Mouse (Mus musculus) CD4-positive, CD25-positive, alpha-beta regulatory T cell, adult 4 months (primary cell): Measurements from ENCODE around the gene Tspyl3. TPM values are rescaled to one million over a fixed set of nuclear protein-coding genes. Genes with fewer than 3 reads are reported as not detected.
"Not testable (repeated sequence)": the region's sequence is repeated elsewhere in the genome, so short reads cannot be mapped to it uniquely, and the experiment has no call there.

Source experiments
- ATAC-seq: one replicate; pipeline ENCODE4 v1.8.0; 2017
- polyA plus RNA-seq, 2 experiments: library from polyadenylated mRNA; unstranded; fragments of 100-300 nt; shearing (Covaris generic); gene quantifications; one replicate each; pipeline ENCODE4 v1.2.1; 2017

Tspyl3 gene
- polyA plus RNA-seq: 10 to 100 TPM; 23.8 to 25.2 TPM

DNA sequence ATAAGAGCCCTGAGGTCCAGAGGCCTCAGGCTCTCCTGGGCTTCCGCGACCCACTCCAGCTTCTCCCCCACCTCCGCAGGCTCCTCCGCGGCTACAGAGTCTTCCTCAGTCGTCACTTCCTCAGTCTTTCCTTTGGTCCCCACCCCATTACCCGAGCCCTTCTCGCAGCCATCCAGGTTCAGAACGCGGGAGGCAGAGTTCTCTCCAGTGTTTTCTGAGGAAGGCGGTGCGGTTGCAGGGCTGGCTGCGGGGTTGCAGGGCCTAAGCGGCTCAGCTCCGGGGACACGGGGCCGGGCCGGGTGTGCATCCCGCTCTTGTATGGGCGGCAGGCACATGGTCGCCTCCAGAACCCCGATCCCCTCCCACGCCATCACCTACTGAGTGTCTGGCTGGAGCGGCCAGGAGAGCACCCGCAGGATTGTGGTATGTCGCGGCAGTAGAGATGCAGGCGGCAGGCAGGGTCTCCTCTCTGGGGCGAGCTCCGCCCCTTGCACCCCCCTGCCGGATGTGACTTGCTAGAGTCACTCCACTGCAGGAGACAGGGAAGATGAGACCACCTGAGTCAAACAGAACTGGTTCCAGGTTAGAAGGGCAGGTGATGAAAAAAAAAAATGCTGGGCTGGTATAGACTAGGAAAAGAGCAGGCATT is at the start of gene Tspyl3:
TSS of gene Tspyl3 (minus strand) at position 496 of the 649 bp plus-strand sequence.
- peak; percentile 86 for ATAC-seq

DNA sequence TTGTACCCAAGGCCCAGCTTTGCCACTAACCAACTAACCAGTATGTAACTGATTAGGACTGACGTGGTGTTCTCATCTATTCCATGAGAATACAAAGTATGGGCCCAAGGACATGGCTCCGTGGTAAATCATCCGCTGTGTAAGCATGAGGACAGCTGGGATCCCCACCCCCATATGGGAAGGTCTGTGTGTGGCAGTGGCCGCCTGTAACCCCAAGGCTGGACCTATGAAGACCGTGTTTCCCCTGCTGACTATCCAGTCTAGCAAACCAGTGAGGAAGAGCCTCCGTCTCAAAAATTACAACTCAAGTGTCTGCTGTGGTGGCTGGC is 49.6 kb upstream of the Tspyl3 start:
- no peak for ATAC-seq

DNA sequence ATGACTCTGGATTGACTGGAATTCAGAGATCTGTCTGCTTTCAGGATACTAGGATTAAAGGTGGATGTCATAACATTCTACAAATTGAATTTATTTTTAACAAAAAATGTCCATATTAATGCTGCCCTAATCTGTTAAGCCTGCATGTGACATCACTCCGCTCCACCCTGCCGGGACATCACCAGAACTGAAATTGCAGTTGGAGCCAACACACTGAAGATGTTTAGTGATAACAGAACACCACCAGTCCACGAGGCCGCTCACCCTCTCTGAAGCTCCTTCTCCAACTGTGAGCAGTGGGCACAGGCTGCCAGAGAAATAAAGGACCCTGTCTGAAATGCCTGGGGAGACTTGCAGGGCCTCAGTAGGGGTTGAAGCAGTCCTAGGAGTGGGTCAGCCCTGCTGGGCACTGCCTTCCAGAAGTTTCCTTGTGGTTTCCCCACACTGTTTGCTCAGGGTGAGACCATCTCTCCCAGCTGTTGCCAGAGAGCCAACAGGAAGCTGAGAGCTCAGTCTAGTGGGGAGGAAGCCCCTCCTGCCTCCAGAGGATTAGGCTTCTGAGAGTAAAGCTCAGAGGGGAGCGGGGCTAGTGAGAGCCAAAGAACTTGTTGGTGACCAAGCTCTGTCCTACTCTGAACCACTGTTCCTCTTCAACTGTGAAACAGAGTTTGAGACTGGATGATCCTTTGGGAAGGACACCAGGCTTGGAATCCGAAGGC is 49.1 kb upstream of the Tspyl3 start:
- ATAC-seq: not testable (repeated sequence)

DNA sequence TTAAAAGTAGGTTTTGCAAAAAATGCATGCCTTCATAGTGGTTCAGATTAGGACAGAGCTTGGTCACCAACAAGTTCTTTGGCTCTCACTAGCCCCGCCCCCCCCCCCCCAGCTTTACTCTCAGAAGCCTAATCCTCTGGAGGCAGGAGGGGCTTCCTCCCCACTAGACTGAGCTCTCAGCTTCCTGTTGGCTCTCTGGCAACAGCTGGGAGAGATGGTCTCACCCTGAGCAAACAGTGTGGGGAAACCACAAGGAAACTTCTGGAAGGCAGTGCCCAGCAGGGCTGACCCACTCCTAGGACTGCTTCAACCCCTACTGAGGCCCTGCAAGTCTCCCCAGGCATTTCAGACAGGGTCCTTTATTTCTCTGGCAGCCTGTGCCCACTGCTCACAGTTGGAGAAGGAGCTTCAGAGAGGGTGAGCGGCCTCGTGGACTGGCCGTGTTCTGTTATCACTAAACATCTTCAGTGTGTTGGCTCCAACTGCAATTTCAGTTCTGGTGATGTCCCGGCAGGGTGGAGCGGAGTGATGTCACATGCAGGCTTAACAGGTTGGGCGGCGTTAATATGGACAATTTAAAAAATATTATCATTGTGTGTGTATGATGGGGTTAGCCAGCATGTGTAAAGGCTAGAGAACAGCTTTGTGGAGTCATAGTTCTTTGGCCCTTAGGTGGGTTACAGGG is 45.1 kb upstream of the Tspyl3 start:
- not testable (repeated sequence) for ATAC-seq

DNA sequence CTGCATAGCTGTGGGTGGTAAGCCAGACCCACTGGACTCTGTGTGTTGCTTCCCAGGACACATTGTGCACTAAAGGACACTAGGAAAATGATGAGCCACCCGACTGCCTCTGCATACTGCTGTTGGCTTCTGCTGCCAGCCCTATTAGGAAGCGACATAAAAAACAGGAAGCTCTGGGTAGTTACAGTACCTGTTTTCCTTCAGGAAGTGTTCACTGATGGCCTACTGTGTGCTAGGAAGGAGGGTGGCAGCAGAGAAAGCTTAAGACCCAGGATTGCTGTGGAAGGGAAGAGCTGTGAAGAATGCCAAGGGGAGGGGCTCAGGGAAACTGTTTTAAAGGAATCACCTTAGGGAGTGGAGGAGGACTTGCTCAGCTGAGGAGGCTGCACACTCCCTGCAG is 42.1 kb upstream of the Tspyl3 start:
- ATAC-seq: no peak

DNA sequence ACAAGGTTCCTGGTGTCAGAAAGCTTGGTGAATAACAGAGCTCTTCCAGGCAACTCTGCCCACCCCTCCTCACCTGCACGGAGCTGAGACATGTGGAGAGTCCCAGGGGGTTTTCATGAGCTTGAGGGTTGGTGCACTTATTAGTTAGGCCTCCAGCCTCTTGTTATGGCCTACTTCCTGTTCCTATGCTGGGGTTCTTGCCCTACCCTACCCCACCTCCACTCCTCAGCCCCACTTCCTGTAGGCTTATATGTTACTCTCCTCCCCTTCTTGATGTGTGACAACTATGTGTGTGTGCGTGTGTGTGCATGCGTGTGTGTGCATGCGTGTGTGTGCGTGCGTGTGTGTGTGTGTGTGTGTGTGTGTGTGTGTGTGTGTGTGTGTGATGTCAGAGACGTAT is 37.8 kb upstream of the Tspyl3 start:
- ATAC-seq: peak; percentile 96

DNA sequence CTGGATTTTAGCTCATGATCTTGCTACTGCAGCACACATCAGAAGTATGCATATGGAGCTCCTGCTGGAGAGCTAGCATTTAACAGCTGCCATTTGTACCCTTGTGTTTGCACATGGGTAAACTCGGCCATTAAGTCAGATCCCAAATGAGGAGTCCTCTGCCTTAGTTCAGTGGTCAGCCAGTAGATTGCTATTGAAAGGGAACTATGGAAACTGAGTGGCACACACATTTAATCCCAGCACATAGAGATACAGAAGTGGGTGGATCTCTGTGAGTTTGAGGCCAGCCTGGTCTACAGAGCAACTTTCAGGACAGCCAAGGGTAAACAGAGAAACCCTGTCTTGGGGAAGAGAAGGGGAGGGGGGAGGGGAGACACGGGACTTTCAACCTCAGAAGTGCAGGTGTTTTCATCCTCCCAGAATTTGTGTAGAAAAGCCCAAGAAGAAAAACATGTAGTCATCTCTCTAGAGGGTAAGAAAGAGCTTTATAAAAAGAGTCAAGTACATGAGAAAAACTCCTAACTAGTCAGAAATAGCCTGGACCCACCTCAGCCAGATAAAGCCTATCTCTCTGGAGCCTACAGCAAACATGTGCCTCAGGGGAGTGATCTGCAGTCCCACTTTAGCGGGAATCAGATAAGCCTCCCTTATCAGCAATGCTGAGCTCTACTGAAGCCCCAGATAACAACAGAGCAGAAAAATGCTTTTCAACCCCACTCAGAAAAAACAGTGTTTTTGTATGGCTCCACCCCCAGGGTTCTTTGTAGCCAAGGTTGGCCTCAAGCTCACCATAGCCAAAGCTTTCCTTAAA is 34.8 kb upstream of the Tspyl3 start:
- no peak for ATAC-seq

DNA sequence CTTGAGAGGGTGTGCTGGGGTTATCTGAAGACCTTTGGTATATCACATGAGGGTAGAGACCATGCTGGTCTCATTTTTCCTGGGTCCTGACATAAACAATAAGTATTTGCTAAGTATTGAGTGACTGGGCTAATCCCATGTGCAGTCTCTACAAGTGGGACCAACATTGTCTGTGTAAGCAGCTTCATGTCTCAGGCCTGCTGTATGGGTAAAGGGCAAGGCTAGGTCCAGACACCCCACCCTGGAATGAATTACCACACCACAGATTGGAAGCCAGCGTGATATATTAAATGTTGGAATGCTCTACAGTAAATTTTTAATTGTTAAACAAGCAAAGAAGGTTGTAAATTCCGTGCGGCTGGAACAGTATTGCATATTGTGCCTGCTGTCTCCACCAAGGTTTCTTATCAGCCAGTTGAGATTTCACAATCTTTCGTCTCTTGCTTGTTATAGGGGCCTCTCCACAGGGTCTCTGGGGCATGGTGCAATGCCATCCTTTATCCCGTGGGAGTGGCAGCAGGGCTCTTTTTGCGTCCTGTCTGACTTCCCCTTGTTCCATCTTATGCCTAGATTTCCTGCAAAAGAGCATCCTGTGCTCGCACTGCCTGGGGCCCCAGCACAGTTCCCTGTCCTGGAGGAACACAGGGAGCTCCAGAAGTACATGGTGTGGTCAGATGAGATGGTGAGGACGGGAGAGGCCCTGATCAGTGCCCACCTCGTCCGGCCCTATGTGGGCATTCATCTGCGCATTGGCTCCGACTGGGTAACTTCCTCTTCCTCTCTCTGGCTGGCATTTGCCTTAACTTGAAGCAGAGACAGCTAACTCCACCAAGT is 34.0 kb upstream of the Tspyl3 start:
- no peak for ATAC-seq

DNA sequence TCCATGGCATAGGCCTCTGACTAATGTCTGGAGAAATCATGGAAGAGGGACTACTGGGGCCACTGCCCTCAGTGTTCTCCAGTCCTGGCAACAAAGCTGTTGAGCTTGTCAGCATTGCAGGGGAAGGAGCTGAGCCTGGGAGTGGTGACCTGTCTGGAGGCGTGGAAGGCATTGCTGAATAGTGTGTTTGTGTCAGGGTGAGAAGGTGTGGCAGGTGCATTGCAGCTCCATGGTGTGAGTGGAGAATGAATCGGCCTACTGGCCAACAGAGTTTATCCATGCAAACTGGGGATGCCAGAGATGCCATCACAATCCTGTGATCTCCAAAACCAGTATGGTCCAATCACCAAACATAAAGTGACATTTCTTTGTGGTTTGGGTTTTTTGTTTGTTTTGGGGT is 31.4 kb upstream of the Tspyl3 start:
- no peak for ATAC-seq

DNA sequence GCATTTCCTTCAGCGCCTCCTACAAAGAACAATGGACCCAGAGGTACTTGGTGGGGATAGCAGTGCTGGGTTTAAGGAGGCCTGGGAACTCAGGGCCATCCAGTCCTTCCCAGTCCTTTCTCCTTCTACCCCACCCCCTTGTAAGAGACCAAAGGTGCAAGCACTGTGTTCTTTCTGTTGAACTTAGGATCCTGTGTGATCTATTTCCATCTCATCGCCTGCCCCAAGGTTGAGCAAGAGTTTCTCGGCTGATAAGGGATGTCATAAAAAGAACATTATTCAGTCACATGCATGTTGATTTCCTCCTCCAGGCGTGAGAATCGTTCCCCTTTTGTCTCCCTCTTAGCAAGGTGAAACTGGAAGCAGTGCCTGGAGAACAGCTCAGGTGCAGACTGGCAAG is 24.5 kb upstream of the Tspyl3 start:
- no peak for ATAC-seq

DNA sequence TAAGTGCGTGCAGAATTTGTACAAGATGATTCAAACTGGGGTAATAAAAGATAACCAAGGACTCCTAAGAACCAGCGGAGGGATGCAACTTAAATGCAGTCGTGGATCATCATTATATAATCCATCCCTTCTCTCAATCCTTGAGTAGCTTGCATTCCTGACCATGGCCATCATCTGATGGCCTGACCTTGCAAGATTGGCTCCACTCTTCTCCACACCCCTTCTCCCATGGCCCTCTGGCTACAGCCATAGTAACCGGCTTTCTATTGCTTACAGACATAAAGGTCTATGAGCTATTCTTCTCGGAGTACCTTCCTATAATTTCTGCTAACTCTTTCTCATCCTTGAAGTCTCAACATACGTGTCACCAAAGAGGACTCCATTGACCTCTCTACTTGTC is 16.9 kb upstream of the Tspyl3 start:
- ATAC-seq: no peak

DNA sequence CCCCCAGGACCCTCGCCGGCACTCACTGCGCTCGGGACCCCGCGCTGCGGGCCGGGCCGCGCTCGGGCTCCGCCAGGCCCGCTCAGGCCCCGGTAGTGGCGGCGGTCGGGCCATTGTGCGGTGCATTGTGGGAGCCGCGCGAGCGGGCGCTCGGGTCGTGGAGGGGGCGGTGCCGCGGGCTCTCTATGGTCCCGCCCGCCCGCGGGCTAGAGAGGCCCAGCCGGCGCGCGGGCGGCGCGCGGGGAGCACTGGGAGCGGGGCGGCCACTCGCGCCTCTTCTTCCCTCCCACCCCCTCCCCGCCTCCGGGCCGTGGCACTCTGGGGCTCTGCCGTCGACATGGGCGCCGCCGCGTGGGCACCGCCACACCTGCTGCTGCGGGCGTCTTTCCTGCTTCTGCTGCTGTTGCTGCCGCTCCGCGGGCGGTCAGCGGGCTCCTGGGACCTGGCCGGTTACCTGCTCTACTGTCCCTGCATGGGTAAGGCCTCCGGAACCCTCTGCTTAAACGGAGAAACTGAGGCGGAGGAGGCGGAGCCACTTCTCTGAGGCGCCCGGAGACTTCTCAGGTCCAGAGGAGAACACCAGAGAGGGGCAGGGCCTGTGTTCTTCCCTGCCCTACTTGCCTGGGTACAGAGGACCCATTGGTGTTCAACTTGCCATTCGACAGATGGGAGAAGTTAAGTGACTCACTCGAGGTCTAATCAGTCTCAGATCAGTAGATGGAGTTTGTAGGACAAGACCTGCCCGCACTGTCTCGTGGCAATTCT is 16.2 kb upstream of the Tspyl3 start, which contains the start of the genes Plagl2 and Pofut1:
TSS of gene Plagl2 (minus strand) at position 177 of the 765 bp plus-strand sequence.
TSS of gene Pofut1 (plus strand) at position 284 of the 765 bp plus-strand sequence.
- ATAC-seq: peak; percentile 76

DNA sequence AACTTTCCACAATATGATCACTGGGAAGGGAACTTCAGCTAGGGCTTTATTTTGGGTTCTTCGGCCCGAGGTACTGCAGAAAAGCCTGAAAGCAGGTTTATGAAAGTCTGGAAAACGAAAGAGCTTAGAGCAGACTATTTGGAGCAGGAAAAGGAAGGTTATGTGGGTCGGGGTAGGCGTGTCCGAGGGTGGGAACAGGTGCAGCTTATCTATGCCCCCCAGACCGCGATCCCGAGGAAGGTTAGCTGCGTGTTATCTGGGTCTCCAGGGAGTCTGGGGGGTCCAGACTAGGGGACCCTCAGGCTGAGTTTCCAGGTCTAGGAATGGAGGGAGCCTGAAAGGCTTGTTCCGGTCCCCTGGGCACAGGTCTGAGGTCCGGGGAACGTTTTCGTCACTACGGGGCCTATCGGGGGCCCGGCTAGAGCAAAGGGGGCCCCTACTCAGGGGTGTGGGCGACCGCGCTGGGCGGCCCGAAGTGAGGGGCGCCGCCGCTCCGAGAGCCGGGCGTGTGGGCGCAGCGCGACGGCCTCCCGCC is 15.5 kb upstream of the Tspyl3 start:
- peak; percentile 16 for ATAC-seq

DNA sequence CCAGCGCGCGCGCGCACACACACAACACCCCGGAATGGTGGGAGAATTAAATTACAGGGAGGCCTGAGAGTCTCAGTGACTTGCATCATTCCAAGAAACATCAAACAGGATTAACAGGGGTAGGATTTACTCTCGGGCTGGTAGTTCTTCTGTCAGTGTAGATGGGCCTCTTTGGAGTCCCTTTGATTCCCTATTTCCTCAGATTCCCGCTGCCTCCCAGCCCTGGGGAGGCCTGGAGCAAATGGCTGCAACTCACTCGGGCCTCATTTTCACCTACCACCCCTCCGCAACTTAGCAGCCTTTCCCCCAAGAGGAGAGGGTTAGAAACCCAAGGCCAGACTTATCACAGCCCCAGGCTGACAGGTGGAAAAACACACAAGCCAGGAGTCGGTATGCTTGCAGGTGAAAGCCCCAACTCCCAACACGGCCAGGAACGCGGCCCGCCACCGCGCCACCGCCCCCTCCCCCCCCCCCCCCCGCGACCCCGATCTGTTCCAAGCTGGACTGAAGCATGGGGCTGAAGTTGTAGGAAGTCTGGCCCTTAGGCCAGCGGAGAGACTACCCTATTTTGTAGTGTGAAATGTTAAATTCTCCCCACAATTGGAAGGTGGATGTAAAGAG is 14.7 kb upstream of the Tspyl3 start:
- ATAC-seq: no peak

DNA sequence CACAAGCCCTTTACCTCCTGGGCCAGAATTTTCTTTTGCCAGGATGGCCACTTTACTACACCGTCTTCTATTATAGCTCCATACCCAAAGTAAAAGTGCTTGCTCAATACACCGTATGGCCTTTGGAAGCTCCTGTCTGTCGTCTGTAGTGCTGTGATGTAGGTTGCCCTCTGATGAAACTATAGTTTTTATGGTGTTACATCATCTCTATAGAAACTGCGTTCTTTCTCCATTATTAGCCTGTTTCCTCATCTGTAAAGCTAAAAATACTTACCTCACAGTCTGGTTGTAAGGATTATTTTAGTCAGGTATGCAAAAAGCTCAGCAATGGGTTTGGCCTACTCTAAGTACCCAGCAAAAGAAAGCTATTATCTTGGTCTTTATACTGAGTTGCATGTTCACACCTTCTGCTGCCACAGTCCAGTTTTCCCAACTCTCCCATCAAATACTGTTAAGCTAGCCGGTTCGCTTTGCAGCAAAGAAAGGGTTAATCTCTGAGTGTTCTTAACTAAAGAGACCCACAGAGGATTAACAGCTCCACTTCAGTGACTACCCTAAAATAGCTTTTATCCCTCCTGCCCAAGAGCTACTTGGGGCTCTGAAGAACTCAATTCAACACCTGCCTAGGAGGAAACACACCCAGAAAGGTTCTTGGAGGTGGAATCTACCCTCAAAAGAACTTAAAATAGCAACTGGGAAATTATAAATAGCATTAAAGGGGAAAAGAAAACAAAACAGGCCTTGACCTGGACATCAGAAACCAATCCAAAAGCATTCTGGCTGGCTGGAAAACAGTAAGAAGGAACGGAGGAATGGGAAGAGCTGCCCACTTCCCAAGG is 14.0 kb upstream of the Tspyl3 start:
- no peak for ATAC-seq

DNA sequence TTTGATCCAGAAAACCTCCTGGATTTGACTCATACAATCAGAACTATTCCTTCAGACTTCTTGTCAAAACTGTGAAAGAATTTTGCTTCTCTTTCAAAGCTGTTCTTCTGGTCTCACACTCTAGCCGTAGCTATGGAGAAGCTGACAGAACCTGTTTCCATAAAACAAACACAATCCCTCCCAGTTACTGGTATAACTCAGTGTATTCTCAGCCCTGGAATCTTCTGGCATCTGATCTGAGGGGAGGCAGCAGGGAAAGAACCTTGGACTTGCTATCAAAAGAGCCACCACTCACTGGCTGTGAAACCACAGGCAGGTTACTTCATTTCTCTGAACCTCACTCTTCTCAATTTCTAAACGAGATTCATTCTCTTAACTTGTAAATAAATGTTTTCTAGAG is 13.2 kb upstream of the Tspyl3 start:
- ATAC-seq: no peak

DNA sequence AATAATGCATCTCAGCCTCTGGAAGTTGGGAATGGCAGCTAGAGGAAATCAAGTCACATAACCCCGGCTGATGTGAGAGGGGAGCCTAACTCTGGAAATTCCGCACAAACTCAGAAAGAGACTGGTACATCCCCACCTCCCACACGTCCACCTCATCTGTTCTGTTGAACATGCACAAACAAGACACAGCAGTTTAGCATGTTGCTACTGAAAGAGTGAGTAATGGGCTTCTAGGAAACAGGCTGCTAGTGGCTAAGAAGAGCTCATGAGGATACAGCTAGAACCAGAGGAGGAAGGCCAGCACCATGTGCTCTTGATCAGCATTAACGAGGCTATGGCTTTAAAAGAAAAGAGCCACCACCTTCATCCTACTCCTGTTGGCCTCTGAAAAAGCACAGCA is 12.7 kb upstream of the Tspyl3 start:
- ATAC-seq: no peak

DNA sequence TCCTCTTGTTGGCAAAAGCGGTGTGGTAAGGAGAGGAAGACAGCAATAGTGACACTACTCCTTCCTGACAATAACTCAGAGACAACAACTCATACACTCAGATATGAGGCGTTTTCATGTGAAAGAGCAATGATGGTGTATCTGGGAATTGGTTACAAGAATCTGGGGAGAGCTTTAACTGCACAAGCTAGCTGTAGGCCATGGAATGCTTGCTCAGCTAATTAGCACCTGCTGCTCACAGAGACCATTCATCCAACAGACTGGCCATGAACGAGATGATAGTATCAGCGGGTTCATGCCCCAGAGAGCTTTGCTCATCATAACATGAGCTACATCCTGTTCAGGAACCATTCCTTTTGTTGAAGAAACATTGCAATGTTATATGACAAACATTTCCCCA is 12.0 kb upstream of the Tspyl3 start:
- no peak for ATAC-seq

DNA sequence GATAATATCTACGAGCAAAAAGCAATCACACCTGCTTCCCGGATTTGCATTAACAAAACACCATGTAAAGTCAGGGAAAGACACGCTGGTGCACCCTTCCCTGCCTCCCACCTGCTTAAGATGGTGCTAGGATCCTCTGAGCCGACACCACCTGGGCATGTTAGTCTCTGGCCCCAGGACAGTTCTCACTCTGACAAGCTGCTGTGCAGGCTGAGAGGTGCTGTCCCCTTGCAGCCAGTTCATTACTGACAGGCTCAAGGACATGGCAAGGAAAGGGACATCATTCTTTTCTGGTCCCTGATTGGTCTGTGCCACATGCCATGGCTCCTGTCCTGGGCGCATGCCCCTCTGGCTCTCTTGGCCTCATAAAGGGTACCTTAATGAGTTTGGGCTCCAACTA is 3.3 kb upstream of the Tspyl3 start:
- no peak for ATAC-seq

DNA sequence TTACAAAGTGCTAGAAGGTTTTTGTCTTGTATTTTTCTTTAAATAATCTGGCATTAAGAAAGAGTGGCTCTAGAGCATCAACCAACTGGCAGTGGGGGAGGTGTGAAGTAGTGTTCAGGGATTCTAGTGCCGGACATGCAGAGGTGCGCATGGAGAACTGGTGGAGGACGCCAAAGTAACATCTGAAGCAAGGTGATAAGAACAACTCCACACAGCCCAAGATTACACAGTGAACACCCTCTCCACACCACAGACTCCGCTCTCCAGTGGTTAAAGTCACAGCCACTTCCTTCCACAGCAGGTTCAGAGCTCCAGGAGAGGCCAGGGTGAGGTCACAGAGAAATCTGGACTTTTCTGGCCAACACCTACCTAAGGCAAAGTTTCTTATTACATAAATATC is 2.7 kb upstream of the Tspyl3 start:
- no peak for ATAC-seq
